15 mouse cellular contexts compared by ENCODE assay signal in the genomic region with DNA sequence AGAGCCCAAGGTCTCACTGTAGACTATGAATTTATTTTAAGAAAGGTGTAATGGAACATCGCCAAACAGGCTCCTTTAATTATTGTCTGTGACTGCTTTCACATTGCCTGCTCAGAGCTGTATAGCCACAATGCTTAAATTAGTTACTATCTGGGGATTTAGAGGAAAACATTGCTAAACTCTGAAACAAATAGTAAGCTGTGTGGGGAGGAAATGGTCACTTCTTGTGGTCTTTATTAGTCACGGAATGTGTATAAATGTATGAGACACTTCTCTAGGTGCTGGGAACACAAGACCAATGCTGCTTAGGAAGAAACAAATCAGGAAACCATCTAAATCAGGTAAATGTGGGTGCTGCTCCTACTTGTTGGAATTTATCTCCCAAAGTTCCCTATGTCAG.
"Had no signal": no experiment of that assay in that cellular context is flagged by ENCODE, and none has a peak within 500 bp of the region (broad histone marks: within the 10 kb centered on the region; RNA-seq: fewer than 3 reads in every experiment).

No protein-coding gene starts in this region.

- H3K9me3 ChIP-seq: liver, embryonic 15.5 days; lung, embryonic 15.5 days; midbrain, embryonic 13.5 days; midbrain, embryonic 15.5 days; neural tube, embryonic 12.5 days; stomach, embryonic 15.5 days had no signal

- ATAC-seq: liver, postnatal 0 days; midbrain, embryonic 13.5 days; midbrain, embryonic 15.5 days had no signal

- H3K27me3 ChIP-seq: liver, embryonic 15.5 days; lung, embryonic 15.5 days; megakaryocyte, embryonic 14.5 days; midbrain, embryonic 13.5 days; midbrain, embryonic 15.5 days; neural tube, embryonic 12.5 days; stomach, embryonic 15.5 days had no signal

- H3K4me3 ChIP-seq: liver, embryonic 15.5 days; lung, embryonic 15.5 days; megakaryocyte, embryonic 14.5 days; midbrain, embryonic 13.5 days; midbrain, embryonic 15.5 days; neural tube, embryonic 12.5 days; stomach, embryonic 15.5 days had no signal

- H3K27ac ChIP-seq: liver, embryonic 15.5 days; lung, embryonic 15.5 days; macrophage; midbrain, embryonic 13.5 days; midbrain, embryonic 15.5 days; neural tube, embryonic 12.5 days; stomach, embryonic 15.5 days; stomach, postnatal 0 days had no signal

- H3K36me3 ChIP-seq: liver, embryonic 15.5 days; lung, embryonic 15.5 days; midbrain, embryonic 13.5 days; midbrain, embryonic 15.5 days; neural tube, embryonic 12.5 days; stomach, embryonic 15.5 days had no signal

- DNase-seq: liver, postnatal 0 days; lung, adult 2 months; lung, postnatal 10 days; right cerebral cortex, postnatal 14 days; thymus, adult 2 months; thymus, postnatal 25 days had no signal

- H3K4me1 ChIP-seq: liver, embryonic 15.5 days; stomach, embryonic 15.5 days had no signal
